21 mouse cellular contexts compared by ENCODE assay signal in genomic region chr7:63617018-63617417, GRCm38 (mm10).
A peak's percentile ranks its signal among the peaks of the same experiment; 100 is the strongest.
DNase-seq lines count a peak whose midpoint lies in the region; ATAC-seq lines count a peak whose summit lies in the region.
"Had no signal": no experiment of that assay in that cellular context is flagged by ENCODE, and none has a peak within 500 bp of the region (broad histone marks: within the 10 kb centered on the region; RNA-seq: fewer than 3 reads in every experiment).

No protein-coding gene starts in this region.

- no peaks in the 10 kb centered on the region for H3K36me3 ChIP-seq in hindbrain, embryonic 11.5 days (ENCODE audit: control insufficient read depth, insufficient read depth, low read length)
- H3K36me3 ChIP-seq: embryonic facial prominence, embryonic 10.5 days; embryonic facial prominence, embryonic 12.5 days; forebrain, embryonic 15.5 days; G1E had no signal

- no peak for ATAC-seq in granulocyte monocyte progenitor cell, adult 5-6 weeks (replicated peaks; ENCODE audit: poor library complexity, severe bottlenecking)
- no peak for ATAC-seq in hindbrain, embryonic 11.5 days (ENCODE audit: low FRiP score)
- ATAC-seq: CD4-positive, CD25-positive, alpha-beta regulatory T cell, adult 4 months; forebrain, embryonic 13.5 days; forebrain, embryonic 15.5 days; forebrain, postnatal 0 days had no signal

- WGBS in hindbrain, embryonic 11.5 days, result 87% methylated on average over 3 of the region's 3 CpGs

- no peak overlapping the region for H3K4me3 ChIP-seq in hindbrain, embryonic 11.5 days (ENCODE audit: low read depth, low read length)
- H3K4me3 ChIP-seq: embryonic facial prominence, embryonic 10.5 days; embryonic facial prominence, embryonic 12.5 days; forebrain, embryonic 13.5 days; forebrain, embryonic 15.5 days had no signal

- H3K9me3 ChIP-seq in hindbrain, embryonic 11.5 days (ENCODE audit: control insufficient read depth, low read length), result no peaks in the 10 kb centered on the region
- H3K9me3 ChIP-seq: embryonic facial prominence, embryonic 10.5 days; embryonic facial prominence, embryonic 12.5 days; forebrain, embryonic 13.5 days; forebrain, embryonic 15.5 days had no signal

- peak; percentile 65 for DNase-seq in heart, adult 11 months
- DNase-seq in heart, adult 9 months (ENCODE audit: low spot score in 2 of 2), result no peak
- DNase-seq in Muller cell, postnatal 12 days (ENCODE audit: inconsistent ontology term), result peak; percentile 41
- no peak for DNase-seq in hindbrain, embryonic 11.5 days (ENCODE audit: low spot score)
- DNase-seq: adrenal gland, adult 2 months; adrenal gland, postnatal 10 days; adrenal gland, postnatal 25 days; B cell, adult 2 months; cerebellum, adult 11-12 months; cerebellum, adult 2 months; cerebellum, adult 9-10 months; cerebellum, postnatal 10 days; cerebellum, postnatal 25 days; forebrain, postnatal 0 days had no signal

- no peak overlapping the region for H3K9ac ChIP-seq in hindbrain, embryonic 11.5 days (ENCODE audit: low read depth, low read length)
- H3K9ac ChIP-seq: embryonic facial prominence, embryonic 12.5 days; forebrain, embryonic 13.5 days; forebrain, embryonic 15.5 days; forebrain, postnatal 0 days had no signal

- H3K27me3 ChIP-seq in hindbrain, embryonic 11.5 days (ENCODE audit: control insufficient read depth, insufficient read depth, low read length), result no peaks in the 10 kb centered on the region
- H3K27me3 ChIP-seq: embryonic facial prominence, embryonic 12.5 days; forebrain, embryonic 13.5 days; forebrain, embryonic 15.5 days had no signal

- H3K4me2 ChIP-seq in hindbrain, embryonic 11.5 days (replicated peaks; ENCODE audit: low read depth, low read length), result no peak overlapping the region
- H3K4me2 ChIP-seq: embryonic facial prominence, embryonic 12.5 days; forebrain, embryonic 13.5 days; forebrain, embryonic 15.5 days had no signal

- no peak overlapping the region for H3K27ac ChIP-seq in hindbrain, embryonic 11.5 days (ENCODE audit: low read depth, low read length)
- H3K27ac ChIP-seq: embryonic facial prominence, embryonic 10.5 days; embryonic facial prominence, embryonic 12.5 days; forebrain, embryonic 13.5 days; forebrain, embryonic 15.5 days had no signal

- no peaks in the 10 kb centered on the region for H3K4me1 ChIP-seq in hindbrain, embryonic 11.5 days (replicated peaks; ENCODE audit: control insufficient read depth, insufficient read depth, low read length)
- H3K4me1 ChIP-seq: embryonic facial prominence, embryonic 10.5 days; embryonic facial prominence, embryonic 12.5 days; forebrain, embryonic 15.5 days had no signal

Comparison
In these comparisons a context has a peak if more than half of its experiments do, and no peak if none do; other contexts are left out.
1. DNase-seq: peak in heart, adult 11 months (single experiment) and Muller cell, postnatal 12 days (single experiment); none in heart, adult 9 months (0 of 2) and hindbrain, embryonic 11.5 days (single experiment).